Mouse (Mus musculus) heart, postnatal 0 days (tissue): ENCODE measurements around the gene Vav3.

Experiments
- CTCF ChIP-seq: IDR thresholded peaks from 2 replicates; pipeline ENCODE4 v1.5.1; 2016; ENCODE audit warnings: antibody characterized with exemption, control low read depth, low read depth
- EP300 ChIP-seq: IDR thresholded peaks from 2 replicates; pipeline ENCODE4 v1.6.1; 2016; ENCODE audit warnings: antibody characterized with exemption, low read depth

GRCm38 (mm10) chr3:109561295-109561694, 220.8 kb downstream of the Vav3 start:
- TF ChIP-seq CTCF (no peak), EP300 (no peak)
